Mouse (Mus musculus) cerebellum, postnatal 25 days (tissue): ENCODE measurements around the gene Lyrm9.

Experiments
- DNase-seq, 2 experiments: peaks; one replicate each; pipeline ENCODE4 v3.0.0; 2021; ENCODE audit warnings: mixed read lengths in 2 of 2

Lyrm9 gene

DNA sequence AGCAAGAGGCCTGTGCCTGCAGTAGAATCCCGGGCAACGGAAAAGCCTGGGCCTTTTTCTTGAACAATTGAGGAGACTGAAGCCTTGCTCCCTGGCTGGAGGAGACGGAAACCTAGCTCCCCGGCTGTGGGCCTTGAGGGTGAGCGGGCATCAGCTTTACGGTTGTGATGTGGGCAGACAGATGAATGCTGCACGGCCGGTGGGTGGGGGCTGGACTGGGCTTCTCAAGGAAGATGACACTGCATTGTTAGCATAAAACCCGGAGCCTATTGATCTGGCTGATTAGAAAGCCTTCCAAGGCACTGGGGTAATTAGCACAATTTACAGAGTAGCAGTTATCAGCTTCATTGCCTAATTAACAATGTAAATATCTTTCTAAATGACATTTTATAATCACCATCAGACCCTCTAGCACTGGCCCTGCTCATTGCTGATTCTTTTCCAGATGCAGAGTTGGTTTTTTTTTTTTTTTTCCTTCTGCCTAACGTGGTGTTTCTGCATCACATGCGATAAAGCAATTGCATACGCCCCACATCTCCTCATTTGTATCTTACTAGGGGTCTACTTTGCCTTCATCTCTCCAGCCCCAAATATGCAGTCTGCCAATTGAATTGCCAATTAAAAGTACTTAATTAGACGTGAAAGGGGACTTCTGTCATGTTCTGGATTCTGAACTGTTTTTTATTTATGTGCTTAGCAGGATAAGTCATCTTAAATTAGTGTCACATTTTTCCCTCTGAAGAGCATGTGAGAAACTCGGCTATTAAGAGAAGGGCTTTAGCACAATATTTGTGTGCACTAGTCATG lies 10.2 kb upstream of the Lyrm9 start:
- no peak for DNase-seq

DNA sequence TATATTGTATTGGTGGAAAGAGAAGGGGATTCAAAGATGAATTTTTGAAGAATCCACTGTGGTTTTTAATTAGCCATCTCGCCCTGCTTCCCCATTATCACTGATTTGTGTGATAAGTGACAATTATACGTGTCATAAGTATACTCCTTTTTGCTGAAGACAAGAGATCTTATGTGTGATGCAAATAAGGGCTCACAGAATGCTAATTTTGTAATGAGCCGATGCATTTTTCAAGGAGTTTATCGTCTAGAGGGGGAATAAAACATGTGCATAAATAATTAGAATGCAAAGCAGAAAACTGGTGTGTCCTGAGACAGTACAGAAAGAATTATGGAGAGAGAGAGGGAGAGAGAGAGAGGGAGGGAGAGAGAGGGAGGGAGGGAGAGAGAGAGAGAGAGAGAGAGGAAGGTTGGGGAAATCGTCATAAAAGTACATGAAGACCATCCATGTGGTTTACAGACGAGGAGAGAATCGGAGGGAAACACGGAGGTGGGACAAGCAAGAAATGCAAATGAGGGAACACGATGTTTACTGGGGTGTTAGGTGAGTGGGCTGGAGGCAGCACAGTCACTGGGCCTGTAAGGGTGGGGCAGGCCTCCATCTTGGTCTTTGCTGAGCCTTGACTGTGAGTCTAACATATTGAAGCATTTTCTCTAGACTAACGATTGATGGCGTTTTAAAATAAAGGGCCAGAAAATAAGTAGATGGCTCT lies 8.9 kb upstream of the Lyrm9 start:
- no peak for DNase-seq

DNA sequence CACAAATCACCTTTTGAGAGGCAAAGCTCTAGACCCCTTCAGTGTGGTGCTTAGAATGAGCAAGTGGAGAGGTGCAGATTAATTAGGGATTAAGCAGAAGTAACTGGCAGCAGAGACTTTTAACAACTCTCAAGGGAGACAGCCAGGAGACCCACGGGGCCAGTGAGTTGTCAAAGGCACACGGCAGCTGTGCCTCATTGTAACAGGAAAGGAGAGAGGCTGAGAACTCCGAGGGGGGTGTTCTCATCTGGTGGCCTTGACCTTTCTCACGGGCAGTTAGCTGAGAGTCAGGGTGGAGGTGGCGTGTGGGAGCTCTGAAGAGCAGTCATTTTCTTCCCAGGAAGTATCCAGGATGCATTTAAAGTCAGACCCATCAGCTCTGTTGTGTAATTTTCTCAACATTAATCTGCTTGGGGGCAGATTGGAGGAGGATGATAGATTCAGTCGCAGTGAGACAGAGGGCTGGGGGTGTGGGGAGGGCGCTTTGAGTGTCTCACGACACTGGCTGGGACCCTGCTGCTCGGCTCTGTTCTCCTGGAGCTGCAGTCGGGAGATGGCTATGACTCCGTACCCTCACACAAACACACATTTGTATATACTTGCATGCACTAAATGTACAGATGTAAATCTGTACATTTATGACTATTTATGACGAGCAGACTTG lies 5.9 kb upstream of the Lyrm9 start:
- DNase-seq = no peak

DNA sequence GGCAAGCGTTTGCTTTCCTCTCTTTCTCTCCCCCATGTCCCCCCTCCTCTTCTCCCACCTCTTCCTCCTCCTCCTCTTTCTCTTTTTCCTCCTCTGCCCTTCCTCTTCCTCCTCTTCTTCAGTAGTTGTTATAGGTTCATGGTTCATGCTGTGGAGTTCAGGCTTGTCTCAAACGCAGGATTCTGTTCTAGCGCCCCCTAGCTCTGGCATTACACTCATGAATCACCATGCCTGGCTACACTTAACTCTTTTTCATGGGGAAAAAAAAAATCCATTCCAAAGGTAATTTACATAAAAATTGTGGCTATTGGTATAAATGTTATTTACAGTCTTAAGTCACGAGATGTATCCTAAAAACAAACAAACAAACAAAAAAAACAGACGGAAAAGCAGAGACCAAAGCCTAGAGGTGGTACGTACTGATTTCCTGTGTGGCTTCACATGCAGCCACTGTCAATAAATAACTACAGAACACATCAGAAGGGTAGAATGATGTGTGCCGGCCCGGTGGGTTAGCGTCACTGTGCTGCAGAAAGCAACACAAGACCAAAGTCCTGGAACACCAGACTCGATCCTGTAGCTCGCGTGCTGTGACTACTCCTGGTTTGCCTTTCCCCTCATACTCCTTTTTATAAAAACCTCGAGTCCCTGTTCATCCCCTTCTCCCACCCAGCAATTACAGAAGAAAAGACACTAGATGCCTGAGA lies 3.4 kb upstream of the Lyrm9 start:
- DNase-seq = peak in 1 of 2 experiments; percentile 67

DNA sequence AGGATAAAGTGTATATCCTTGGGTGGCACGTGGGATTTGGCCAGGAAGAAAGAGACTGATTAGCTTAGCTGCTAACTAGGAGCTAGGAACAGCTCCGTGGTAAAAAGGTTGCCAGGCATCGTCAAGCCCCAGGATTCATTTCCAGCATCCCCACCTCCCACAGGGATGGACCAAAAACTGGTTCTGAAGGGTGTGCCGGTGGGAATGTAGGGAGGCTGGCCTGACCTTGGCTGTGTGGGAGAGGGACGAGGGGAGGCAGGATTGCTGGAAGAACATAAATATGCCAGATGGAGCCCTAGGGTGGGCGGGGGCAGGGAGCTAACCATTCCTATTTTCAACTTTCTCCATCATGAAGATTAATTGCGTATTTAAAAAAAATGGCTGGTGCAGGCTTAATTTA lies 1.2 kb downstream of the Lyrm9 start:
- DNase-seq = no peak

DNA sequence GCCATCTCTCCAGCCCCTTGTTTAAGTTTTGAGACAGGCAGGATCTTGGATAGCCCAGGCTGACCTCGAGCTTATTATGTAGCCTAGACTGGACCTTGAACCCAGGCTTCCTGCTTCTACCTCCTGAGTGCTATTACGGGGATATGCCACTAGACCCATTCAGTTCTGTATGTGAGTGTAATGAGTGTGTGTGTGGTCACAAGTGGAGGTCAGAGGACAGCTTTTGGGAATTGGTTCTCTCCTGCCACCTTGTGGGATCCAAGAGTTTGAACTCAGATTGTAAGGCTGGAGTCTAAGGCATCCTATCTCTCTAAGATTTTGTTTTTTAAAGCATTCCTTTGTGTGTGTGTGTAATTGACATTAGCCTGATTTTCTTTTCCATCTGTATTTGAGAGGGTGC lies 2.0 kb downstream of the Lyrm9 start:
- DNase-seq = no peak

DNA sequence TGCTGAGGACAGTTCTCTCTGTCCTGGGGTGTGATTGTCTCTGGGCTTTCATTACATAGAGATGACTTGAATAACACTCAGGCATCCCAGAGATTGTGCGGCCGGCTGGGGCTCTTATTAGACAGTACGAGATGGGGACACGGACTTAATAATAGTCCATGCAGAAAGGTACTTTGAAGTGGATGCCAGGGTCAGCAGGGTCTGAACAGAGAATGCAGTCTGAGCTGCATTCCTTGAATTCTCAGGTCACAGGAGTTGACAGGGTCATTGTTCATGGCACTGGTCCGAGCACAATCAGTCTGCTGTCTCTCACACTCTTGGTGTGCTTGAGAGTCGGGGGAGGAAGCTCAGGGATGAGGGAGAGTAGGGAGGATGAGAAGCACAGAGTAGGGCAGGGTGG lies 3.0 kb downstream of the Lyrm9 start:
- no peak for DNase-seq

DNA sequence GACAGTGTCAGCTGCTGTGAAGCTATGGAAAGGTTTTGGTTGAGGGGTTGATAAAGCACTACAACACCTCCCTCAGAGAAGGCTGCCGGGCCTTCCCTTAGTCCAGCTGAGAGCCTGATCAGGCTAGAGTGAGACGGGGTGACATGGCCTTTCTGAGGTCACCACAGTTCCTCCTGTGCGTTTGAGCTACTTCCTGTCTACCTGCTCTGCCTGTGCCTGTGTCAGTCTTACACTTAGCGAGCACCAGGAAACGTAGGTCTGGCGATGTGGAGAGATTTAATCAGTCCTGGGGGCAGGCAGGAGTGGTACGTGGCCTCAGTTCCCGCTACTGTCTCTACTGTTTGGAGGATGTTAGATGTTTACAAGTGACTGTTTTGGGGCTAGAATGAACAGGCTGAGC lies 3.8 kb downstream of the Lyrm9 start:
- no peak for DNase-seq

DNA sequence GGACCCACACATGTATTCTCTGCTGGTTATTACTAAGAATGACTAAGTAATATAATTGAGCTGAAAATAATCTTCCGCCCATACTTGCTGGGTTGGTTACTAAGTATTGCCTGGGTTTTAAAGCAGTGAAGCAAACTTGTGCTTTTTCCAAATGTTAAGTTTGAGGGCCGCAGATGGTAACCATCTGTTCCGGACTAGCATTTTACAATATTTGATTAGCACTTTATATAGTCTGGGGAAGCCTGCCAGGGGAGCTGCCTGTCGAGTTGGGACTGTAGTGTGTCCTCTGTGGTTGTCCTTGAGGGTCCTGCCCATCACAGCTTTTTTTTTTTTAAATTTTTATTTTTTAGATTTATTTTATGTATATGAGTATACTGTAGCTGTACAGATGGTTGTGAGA lies 5.3 kb downstream of the Lyrm9 start:
- DNase-seq = peak in 1 of 2 experiments; percentile 49

DNA sequence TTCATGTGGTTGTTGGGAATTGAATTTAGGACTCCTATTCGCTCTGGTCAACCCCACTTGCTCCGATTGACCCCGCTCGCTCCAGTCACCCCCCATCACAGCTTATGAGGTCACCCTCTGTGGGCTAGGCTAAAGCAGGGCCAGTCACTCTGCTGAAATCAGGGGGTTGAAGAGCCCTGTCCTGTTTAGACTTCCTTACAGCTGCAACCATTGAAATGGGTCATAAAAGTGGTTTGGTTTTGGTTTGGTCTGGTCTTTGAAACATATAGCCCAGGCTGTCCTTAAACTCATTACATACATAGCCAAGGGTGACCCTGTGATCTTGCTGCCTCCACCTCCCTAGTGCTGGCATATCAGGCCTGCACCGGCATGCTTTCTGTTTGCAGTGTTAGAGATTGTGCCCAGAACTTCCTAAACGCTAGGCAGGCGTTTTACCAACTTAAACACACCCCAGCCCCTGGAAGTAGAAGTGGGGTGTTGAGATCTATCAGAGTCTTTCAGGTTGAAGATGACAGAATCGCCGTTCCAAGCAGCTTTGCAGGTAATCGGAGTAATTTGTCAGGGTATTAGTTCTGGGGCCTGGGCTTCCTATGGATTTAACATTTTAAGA lies 5.8 kb downstream of the Lyrm9 start:
- DNase-seq = no peak

DNA sequence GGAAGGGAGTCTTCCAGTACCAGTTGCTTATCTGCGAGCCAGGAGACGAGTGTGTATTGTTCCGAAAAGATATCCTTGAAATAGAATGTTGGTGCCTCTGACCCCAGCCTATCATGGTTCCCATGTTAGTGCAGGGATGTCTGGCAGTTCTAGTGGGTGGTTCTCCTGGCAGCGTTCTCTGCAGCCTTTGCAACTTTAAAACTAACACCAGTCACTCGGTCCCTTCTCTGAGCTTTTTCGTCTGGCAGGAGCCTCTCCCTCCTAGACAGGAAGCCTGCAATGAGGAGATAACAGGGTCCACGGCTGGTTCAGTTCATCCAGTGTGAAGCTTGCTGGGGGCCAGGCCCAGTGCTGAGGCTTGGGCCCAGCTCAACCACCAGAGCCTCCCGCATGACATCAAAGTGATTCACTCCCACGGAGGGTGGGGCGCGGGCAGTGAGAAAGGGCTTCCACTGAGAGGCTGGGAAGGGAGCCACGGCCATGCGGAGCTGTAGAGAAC lies 6.5 kb downstream of the Lyrm9 start:
- DNase-seq = peak; percentile 56 to 77

DNA sequence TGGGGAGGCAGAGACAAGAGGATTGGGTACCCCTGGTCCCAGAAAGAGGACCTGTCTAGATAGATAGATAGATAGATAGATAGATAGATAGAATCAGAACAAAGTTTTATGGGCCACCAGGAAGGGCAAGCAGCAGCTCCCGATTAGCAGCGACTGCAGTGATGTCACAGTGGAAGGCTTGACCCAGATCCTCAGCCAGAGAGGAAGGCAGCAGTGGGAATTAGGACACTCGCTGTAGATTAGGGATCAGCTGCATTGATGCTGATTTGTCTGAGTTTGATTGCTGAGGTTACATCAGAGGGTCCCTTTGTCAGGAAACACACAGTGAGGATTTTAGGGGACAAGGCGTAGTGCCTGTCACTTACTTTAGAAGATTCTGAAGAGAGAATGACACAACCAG lies 10.1 kb downstream of the Lyrm9 start:
- no peak for DNase-seq

DNA sequence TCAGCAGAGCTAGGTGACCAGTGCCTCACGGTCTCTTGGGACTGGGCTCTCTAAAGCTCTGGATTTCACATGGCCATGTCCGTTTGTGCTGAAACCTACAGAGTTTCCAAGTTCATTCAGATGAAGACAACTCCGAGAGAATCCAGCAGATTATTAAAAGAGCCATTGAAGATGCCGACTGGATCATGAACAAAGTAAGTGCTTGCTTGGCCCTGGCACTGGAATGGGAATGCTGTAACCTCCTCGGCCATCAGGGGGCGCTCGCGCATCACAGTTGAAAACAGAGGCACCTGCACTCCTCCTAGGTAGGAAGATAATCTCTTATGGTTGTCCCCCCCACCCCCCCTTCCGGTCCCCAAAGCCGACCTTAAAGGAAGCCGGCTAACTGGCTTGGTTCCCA lies 11.6 kb downstream of the Lyrm9 start:
- DNase-seq = peak; percentile 80 to 86

DNA sequence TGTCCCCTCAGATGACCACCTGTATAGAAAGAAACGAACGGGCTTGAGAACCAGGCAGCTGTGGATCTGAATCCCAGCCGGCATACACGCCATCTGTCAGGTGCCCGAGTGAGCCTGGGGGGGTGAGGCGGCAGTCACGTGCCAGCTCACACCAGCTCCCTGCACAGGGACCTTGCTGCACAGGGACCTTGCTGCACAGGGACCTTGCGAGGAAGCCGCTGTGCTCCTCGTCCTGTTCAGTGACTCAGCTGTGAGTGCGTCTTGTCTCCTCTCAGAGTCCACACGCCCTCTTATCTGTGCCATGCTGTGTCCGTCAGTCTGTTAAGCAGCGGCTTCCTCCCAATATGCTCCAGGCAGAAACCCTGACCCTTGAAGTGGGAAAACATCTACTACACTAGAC lies 13.1 kb downstream of the Lyrm9 start:
- peak in 1 of 2 experiments; percentile 41 for DNase-seq

DNA sequence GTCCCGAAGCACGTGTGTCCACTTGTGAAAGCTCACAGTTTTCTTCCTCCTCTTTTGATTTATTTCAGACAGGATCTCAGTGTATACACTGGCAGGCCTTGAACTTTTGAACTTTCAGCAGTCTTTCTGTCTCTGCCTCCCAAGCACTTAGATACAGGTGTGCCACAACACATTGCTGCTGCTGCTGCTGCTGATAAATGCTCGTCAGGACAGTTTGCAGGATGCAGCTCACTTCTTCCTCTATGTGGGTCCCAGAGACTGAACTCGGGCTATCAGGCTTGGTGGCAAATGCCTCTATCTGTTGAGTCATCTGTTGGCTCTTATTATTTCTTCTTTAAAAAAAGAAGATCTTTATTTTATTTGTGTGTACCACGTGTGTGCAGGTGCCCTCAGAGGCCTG lies 13.8 kb downstream of the Lyrm9 start:
- no peak for DNase-seq

DNA sequence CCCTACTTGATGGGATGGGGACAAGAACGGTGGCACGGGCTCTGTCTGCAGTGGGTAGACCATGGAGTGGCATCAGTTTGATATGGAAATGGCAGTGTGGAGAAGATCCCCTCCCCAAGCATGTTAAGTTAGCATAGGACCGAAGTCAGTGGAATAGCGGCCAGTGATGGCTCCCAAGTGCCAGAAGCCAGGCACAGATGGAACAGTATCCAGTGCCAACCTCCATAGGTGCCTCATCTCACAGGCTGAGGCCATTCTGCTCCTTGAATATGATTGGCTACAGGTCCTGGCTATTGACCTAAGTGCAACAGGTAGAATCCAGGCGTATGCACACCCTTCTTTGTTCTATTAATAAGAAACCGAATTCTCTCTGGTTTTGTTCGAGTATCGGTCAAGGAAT lies 15.6 kb downstream of the Lyrm9 start:
- DNase-seq = peak in 1 of 2 experiments; percentile 40

DNA sequence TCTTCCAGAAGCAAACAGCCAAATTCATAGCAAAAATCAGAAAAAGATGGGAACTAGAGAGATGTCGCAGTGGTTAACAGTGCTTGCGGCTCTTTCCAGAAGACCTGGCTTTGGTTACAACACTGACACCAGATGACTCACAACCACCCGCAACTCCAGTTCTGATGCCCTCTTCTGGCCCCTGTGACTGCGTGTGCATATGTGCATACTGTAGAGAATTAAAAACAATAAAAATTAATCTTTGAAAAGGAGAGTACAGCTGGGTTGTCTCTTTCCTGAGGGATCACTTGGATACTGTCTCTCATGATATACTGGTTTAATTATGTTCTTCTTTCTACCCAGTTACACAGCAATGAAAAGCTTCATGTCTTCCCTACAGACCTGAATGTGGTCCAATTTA lies 20.2 kb downstream of the Lyrm9 start:
- no peak for DNase-seq

DNA sequence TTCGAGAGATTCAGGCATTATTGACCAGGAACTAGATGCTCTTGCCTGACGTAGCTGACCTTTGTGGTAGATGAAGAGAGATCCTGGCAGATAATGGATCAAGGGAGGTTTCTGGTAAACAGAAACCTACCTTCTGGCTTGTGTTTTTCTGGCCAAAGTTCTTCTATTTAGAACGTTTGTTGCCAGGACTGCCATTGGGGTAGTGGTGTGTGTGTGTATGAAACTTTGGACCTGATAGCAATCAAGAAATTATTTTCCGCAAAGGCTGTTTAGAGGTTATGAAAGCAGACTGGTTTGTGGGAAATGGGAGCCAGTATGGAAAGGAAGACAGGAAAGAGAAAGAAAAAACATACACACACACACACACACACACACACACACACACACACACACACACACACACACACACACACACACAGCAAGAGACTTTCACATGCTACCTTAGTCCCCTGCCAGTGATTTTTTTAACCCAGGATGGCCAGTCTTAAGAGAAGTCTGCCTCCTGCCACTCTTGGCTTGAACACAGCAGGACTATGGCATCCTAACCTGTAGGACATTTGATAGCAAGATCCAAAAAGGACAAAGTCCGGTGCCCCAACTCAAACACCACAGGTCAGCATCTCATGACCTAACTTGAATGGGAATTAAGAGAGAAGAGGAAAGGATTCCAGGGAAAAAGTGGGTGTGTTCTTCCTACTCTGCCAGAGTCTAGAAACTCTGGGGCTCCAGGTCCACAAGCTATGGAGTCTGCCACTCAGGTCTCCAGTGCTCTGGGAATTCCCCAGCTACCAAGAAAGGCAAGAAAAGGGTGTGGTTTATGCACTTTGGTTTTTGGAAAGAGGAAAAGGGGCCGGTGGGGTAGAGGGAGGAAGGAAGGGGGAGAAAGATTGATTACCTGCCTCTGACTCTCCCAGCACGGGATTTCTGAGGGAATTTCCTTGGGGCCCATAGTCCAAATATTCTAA lies 21.8 kb downstream of the Lyrm9 start:
- no peak for DNase-seq

DNA sequence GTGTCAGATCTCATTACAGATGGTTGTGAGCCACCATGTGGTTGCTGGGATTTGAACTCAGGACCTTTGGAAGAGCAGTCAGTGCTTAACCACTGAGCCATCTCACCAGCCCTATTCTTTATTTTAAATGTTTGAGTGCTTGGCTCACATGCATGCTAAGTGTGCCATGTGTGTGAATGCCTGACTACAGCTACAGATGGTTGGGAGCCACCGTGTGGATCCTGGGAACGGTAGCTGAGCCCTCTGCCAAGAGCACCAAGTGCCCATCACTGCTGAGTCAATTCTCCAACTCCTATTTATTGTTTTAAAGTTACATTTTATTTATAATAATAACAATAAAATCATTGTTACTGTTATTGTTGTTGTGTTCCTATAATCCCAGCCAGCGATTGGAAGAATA lies 23.5 kb downstream of the Lyrm9 start:
- DNase-seq = no peak

DNA sequence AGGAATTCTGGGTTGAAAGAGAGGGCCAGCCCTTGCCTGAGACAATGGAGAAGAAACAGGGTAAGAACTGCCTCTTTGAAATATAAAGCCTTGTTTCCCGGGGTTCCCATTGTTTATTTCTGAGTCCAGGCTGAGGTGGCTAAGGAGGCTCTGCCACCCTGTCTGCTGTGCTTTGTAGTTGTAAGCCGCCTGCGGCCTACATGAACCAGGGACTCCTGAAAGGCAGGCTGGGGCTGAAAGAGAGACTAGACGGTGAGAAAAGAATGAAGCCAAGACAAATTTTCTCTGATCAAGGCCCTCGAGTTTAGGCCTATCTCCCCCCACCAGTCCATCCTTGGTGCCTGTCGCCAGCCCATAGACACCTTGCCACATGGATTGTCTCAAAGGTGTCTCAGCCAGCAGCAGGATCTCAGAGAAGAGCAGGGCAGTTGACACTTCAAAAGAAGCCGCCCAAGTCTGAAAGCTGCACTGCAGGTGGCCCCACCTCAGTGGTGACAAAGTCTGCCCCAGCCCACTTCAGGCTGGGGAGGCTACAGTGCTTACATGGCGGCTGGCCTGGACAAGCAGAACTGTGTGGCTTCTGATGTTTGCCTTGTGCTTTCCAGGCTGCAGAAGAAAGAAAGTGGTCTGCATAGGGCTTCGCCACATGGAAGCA lies 25.0 kb downstream of the Lyrm9 start:
- no peak for DNase-seq

DNA sequence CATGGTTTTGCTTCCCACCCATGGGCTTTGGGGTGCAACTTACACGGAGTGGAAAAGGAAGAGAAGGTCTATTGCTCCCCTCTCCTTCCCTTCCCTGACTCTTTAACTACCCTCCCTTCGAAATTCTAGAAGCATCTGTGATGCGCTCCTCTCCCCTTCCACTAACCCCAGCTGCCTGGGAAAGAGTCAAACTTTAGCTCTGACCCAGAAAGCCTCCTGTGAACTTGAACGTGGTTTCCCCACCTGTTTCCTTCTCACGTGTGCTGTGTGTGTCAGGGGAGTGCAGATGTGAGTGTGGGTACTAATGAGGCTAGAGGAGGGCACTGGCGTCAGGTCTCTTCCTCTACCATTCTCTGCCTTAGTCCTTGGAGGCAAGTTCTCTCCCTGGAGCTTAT lies 25.5 kb downstream of the Lyrm9 start:
- DNase-seq = no peak
